Mouse (Mus musculus) B cell, adult (primary cell): ENCODE measurements around the gene Tcf23. TPM values are rescaled to one million over a fixed set of nuclear protein-coding genes. Genes with fewer than 3 reads are reported as not detected.

Experiments used
- total RNA-seq: library from RNA; stranded (reverse); gene quantifications from 4 replicates; pipeline ENCODE4 v1.2.4, GENCODE M21; 2023; ENCODE audit not compliant: inconsistent age

Tcf23 gene
- 0.16 TPM in 1 of 4 replicates, not detected in the others for total RNA-seq

GRCm38 (mm10) chr5:30968416-30968815, at the start of gene Tcf23:
Gene Tcf23 (plus strand): TSS chr5:30968662.

GRCm38 (mm10) chr5:30921256-30922033, 47.0 kb upstream of the Tcf23 start, which contains the start of gene Khk:
Gene Khk (plus strand): TSS chr5:30921431.

GRCm38 (mm10) chr5:30944956-30945781, 23.3 kb upstream of the Tcf23 start, which contains the start of gene Cgref1:
Gene Cgref1 (minus strand): TSS chr5:30945591.

GRCm38 (mm10) chr5:30959966-30960501, 8.4 kb upstream of the Tcf23 start, which contains the start of gene Preb:
Gene Preb (minus strand): TSS chr5:30960361.

Other genes starting within 250 kb of the Tcf23 start
- gene Mapre3, start 154.0 kb upstream of the Tcf23 start, total RNA-seq: 7.1 to 8.0 TPM (median 7.9 TPM) in 4 replicates
- 41.6 to 48.8 TPM (median 46.7 TPM) in 4 replicates for gene Tmem214, start 100.7 kb upstream of the Tcf23 start, total RNA-seq
- 16.6 to 22.1 TPM (median 20.9 TPM) in 4 replicates for gene Agbl5, start 80.0 kb upstream of the Tcf23 start, total RNA-seq
- gene Ost4, start 60.9 kb upstream of the Tcf23 start, total RNA-seq: 159 to 190 TPM (median 185 TPM) in 4 replicates
- gene Emilin1, start 55.3 kb upstream of the Tcf23 start, total RNA-seq: 0.94 to 2.2 TPM (median 1.3 TPM) in 4 replicates
- gene Khk, start 47.2 kb upstream of the Tcf23 start, total RNA-seq: 11.8 to 19.5 TPM (median 13.3 TPM) in 4 replicates
- not detected in 4 replicates for gene Cgref1, start 23.1 kb upstream of the Tcf23 start, total RNA-seq
- gene Preb, start 8.3 kb upstream of the Tcf23 start, total RNA-seq: 173 to 178 TPM (median 174 TPM) in 4 replicates
- 34.7 to 50.5 TPM (median 41.7 TPM) in 4 replicates for gene Atraid, start 79.7 kb downstream of the Tcf23 start, total RNA-seq
- gene Slc5a6, start 80.3 kb downstream of the Tcf23 start, total RNA-seq: 9.7 to 14.3 TPM (median 10.6 TPM) in 4 replicates
- gene Cad, start 86.1 kb downstream of the Tcf23 start, total RNA-seq: 57.4 to 64.3 TPM (median 61.9 TPM) in 4 replicates
- not detected in 4 replicates for gene Dnajc5g, start 137.6 kb downstream of the Tcf23 start, total RNA-seq
- 0.22 to 1.9 TPM (median 0.54 TPM) in 3 of 4 replicates, not detected in the other for gene Slc30a3, start 139.6 kb downstream of the Tcf23 start, total RNA-seq
- not detected in 4 replicates for gene Trim54, start 148.1 kb downstream of the Tcf23 start, total RNA-seq
- not detected in 4 replicates for gene Ucn, start 170.2 kb downstream of the Tcf23 start, total RNA-seq
- gene Mpv17, start 185.6 kb downstream of the Tcf23 start, total RNA-seq: 16.5 to 23.3 TPM (median 19.8 TPM) in 4 replicates
- 3.2 to 5.6 TPM (median 4.2 TPM) in 4 replicates for gene Gm29609, start 211.2 kb downstream of the Tcf23 start, total RNA-seq
- 171 to 195 TPM (median 190 TPM) in 4 replicates for gene Gtf3c2, start 211.5 kb downstream of the Tcf23 start, total RNA-seq
- 74.9 to 85.8 TPM (median 84.0 TPM) in 4 replicates for gene Snx17, start 224.6 kb downstream of the Tcf23 start, total RNA-seq
- gene Eif2b4, start 224.8 kb downstream of the Tcf23 start, total RNA-seq: 33.8 to 58.0 TPM (median 38.8 TPM) in 4 replicates
- gene Zfp513, start 233.6 kb downstream of the Tcf23 start, total RNA-seq: 62.3 to 67.0 TPM (median 65.8 TPM) in 4 replicates